Mouse (Mus musculus): ENCODE results near the gene Orai2. TPM values are rescaled to one million over a fixed set of nuclear protein-coding genes. Genes with fewer than 3 reads are reported as not detected.
"Not testable (repeated sequence)": the region's sequence is repeated elsewhere in the genome, so short reads cannot be mapped to it uniquely, and the experiment has no call there.

Gene Orai2
- polyA plus RNA-seq, 1 experiment from 2014 or later, result 12.0 TPM

DNA sequence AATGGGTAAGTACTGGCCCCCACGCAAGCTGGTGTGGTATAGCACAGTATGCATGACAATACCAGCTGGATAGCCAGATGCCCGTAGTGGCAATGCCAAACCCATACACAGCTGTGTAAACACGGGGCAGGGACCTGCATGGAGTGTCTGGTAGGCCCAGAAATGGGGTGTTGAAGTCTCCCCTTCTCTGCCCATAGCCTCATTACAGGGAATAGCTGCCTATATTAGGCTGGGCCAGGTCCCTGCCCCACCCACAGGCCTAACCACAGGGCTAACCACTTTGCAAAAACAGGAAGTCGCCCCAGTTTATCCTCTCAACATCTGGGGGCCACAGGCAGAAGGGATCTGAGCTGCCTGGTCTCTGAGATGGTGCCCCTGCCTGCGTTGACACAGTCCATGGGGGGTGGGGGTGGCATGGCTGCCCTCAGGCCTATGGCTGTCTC lies 21.4 kb downstream of the Orai2 start:
- not testable (repeated sequence) for H3K4me2 ChIP-seq (ENCODE audit: low read depth, low read length); H3K27ac ChIP-seq (replicated peaks; ENCODE audit: low read depth, low read length); ATAC-seq (ENCODE audit: low read depth); H3K9ac ChIP-seq (ENCODE audit: low read depth, low read length); H3K9me3 ChIP-seq (ENCODE audit: control insufficient read depth, low read length); H3K27me3 ChIP-seq (replicated peaks; ENCODE audit: control insufficient read depth, insufficient read depth, low read length); H3K4me3 ChIP-seq (ENCODE audit: low read depth, low read length); H3K36me3 ChIP-seq (ENCODE audit: control insufficient read depth, insufficient read depth, low read length); DNase-seq (ENCODE audit: low spot score); H3K4me1 ChIP-seq (ENCODE audit: control insufficient read depth, insufficient read depth, low read length)
- WGBS, result 65% methylated on average over 5 of the region's 5 CpGs

DNA sequence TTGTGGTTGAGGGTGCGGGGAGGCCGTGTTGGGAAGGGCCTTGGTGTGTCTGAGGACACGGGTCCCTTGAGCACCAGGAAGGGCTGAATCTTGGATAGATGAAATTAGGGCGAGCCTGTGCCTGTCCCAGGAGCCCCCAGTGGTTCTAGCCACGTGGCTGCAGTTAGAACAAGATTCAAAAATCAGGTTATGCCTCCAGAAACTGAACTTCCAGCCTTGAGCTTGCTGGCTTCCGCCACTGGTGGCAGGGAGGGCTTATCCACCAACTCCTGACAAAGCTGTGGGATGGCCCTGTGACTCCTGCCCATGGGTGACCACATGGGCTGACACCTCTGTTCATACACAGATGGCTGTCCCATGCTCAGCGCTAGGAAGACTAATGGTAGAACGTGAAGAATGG lies 22.8 kb downstream of the Orai2 start:
- Histone ChIP-seq H3K4me3 (ENCODE audit: low read depth, low read length) (no peak overlapping the region), H3K4me1 (ENCODE audit: control insufficient read depth, insufficient read depth, low read length) (no peaks in the 10 kb centered on the region; the same call in 1 of the 2 replicates), H3K9ac (ENCODE audit: low read depth, low read length) (no peak overlapping the region), H3K4me2 (ENCODE audit: low read depth, low read length) (no peak overlapping the region), H3K27me3 (replicated peaks; ENCODE audit: control insufficient read depth, insufficient read depth, low read length) (no peaks in the 10 kb centered on the region), H3K36me3 (ENCODE audit: control insufficient read depth, insufficient read depth, low read length) (no peaks in the 10 kb centered on the region), H3K27ac (replicated peaks; ENCODE audit: low read depth, low read length) (no peak overlapping the region), H3K9me3 (ENCODE audit: control insufficient read depth, low read length) (0 out of 2 replicates have a peak, but pooled peaks cover 3% of the 10 kb centered on the region)
- no peak for ATAC-seq (ENCODE audit: low read depth)
- 67% methylated on average over 8 of the region's 8 CpGs for WGBS
- no peak for DNase-seq (ENCODE audit: low spot score)

DNA sequence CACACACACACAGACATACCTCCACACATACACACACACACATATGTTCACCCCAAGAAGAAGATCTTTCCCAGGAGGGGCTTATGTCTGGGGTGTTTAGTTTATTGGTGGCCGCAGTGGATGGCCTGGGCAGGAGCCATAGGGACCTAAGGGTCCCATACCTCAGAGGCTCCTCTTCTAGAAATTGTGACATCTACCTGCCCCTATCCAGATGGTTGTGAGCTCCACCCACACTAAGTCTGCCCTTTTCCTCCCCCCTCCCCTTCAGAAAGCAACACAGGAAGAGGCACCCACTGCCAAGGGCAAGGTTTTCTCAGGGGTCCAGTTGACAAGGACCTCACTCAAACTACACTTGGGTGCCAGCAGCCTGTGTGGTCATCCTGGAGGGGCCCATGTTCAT lies 23.6 kb downstream of the Orai2 start:
- H3K9ac ChIP-seq (ENCODE audit: low read depth, low read length), result no peak overlapping the region

DNA sequence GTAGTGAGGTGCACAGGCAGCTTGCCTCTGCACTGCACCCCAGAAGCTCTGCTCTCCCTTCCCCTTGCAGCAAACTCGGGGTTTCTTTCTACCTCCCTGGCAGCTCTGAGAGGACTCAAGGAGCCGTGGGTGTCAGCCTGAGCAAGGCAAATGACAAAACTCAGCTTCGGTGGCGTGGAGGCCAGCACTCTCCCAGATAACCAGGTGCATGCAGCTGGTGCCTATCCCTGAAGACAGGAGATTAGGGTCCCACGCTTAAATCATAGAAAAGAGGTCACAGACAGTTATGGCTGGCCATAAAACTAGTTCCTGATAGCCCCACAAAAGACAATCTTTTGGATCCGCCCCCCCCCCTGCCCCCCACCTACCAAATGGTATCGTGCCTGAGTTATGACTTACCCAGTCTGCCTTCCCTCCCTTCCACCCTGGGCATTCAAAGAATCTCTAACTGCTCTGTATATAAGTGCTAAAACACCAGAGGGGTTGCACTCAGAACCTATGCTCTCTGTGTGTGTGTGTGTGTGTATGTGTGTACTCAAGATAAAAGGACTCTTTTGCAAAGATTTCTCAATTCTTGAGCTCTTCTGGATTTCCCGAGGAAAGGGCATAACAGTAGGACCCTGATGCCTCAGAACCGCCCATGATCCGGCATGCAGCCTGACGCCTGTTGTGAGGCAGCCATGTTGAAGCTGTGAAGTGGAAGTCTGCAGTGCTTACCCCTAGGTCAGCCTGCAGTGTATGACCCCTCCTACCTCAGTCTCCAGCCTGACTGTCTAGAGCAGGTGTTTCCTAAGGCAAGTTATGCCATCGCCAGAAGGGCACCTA lies 25.7 kb downstream of the Orai2 start:
- ATAC-seq (ENCODE audit: low read depth) (no peak), DNase-seq (ENCODE audit: low spot score) (no peak)
- 64% methylated on average over 12 of the region's 12 CpGs for WGBS
- Histone ChIP-seq H3K4me1 (ENCODE audit: control insufficient read depth, insufficient read depth, low read length) (no peaks in the 10 kb centered on the region; the same call in 1 of the 2 replicates), H3K9ac (ENCODE audit: low read depth, low read length) (no peak overlapping the region), H3K9me3 (ENCODE audit: control insufficient read depth, low read length) (0 out of 2 replicates have a peak, but pooled peaks cover 3% of the 10 kb centered on the region), H3K27ac (replicated peaks; ENCODE audit: low read depth, low read length) (no peak overlapping the region), H3K27me3 (replicated peaks; ENCODE audit: control insufficient read depth, insufficient read depth, low read length) (no peaks in the 10 kb centered on the region), H3K4me2 (ENCODE audit: low read depth, low read length) (no peak overlapping the region), H3K36me3 (ENCODE audit: control insufficient read depth, insufficient read depth, low read length) (peaks cover 23% of the 10 kb centered on the region), H3K4me3 (ENCODE audit: low read depth, low read length) (no peak overlapping the region)

More for the DNA sequence above, 23.6 kb downstream of the Orai2 start:
- Histone ChIP-seq H3K27ac (replicated peaks; ENCODE audit: low read depth, low read length) (no peak overlapping the region), H3K4me3 (ENCODE audit: low read depth, low read length) (no peak overlapping the region), H3K27me3 (replicated peaks; ENCODE audit: control insufficient read depth, insufficient read depth, low read length) (no peaks in the 10 kb centered on the region), H3K9me3 (ENCODE audit: control insufficient read depth, low read length) (0 out of 2 replicates have a peak, but pooled peaks cover 3% of the 10 kb centered on the region), H3K36me3 (ENCODE audit: control insufficient read depth, insufficient read depth, low read length) (peaks cover 4% of the 10 kb centered on the region; the same call in 1 of the 2 replicates), H3K4me2 (ENCODE audit: low read depth, low read length) (no peak overlapping the region), H3K4me1 (ENCODE audit: control insufficient read depth, insufficient read depth, low read length) (no peaks in the 10 kb centered on the region; the same call in 1 of the 2 replicates)
- DNase-seq (ENCODE audit: low spot score), result no peak
- no peak for ATAC-seq (ENCODE audit: low read depth)
- WGBS, result 80% methylated on average over 1 of the region's 1 CpGs

DNA sequence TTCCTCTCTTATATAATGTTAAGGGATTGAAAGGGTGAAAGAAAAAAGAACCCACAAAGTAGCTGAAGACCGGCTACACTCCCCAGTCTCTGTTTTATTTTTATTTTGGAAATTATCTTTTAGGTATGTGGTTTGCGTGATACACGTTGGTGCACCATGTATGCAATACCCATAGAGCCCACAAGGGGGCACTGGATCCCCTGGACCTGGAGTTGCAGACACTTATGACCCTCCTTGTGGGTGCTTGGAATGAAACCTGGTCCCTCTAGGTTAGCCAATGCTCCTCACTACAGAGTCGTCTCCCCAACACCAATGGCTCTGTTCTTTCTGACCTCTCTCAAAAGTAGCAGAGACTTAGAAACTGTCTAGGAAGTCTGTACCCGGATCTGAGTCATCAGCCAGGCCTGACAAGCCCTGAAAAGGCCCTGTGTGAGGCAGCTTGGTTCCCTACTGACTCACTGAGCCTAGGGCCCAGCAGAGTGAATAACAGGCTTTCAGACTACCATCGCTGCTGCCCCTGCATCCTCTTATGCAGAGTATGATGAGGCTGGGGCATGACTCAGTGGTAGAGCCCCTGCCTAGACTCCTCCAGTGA lies 27.3 kb downstream of the Orai2 start:
- Histone ChIP-seq H3K27ac (replicated peaks; ENCODE audit: low read depth, low read length) (no peak overlapping the region), H3K9me3 (ENCODE audit: control insufficient read depth, low read length) (0 out of 2 replicates have a peak, but pooled peaks cover 3% of the 10 kb centered on the region), H3K27me3 (replicated peaks; ENCODE audit: control insufficient read depth, insufficient read depth, low read length) (no peaks in the 10 kb centered on the region), H3K36me3 (ENCODE audit: control insufficient read depth, insufficient read depth, low read length) (peaks cover 34% of the 10 kb centered on the region), H3K4me2 (ENCODE audit: low read depth, low read length) (no peak overlapping the region), H3K9ac (ENCODE audit: low read depth, low read length) (no peak overlapping the region), H3K4me3 (ENCODE audit: low read depth, low read length) (no peak overlapping the region), H3K4me1 (ENCODE audit: control insufficient read depth, insufficient read depth, low read length) (no peaks in the 10 kb centered on the region; the same call in 1 of the 2 replicates)
- WGBS, result 91% methylated on average over 6 of the region's 6 CpGs
- ATAC-seq (ENCODE audit: low read depth), result no peak
- no peak for DNase-seq (ENCODE audit: low spot score)

DNA sequence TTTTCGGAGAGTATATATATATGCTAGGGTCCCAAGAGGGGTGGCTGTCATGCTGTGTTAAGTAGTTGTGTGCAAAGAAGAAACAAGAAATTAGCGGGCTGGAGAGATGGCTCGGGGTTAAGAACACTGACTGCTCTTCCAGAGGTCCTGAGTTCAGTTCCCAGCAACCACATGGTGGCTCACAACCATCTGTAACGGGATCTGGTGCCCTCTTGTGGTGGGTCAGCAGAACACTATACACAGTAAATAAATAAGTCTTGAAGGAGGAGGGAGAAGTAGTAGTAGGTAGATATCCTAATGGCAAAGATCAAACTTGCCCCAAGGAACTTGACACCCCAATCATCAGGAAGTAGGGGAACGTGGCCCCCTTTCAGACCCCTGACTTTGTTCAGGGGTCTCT lies 27.8 kb downstream of the Orai2 start:
- H3K9me3 ChIP-seq (ENCODE audit: control insufficient read depth, low read length), result 0 out of 2 replicates have a peak, but pooled peaks cover 3% of the 10 kb centered on the region
- H3K27me3 ChIP-seq (replicated peaks; ENCODE audit: control insufficient read depth, insufficient read depth, low read length), result no peaks in the 10 kb centered on the region
- peaks cover 34% of the 10 kb centered on the region for H3K36me3 ChIP-seq (ENCODE audit: control insufficient read depth, insufficient read depth, low read length)
- H3K4me2 ChIP-seq (ENCODE audit: low read depth, low read length), result no peak overlapping the region
- H3K4me3 ChIP-seq (ENCODE audit: low read depth, low read length), result no peak overlapping the region
- DNase-seq (ENCODE audit: low spot score), result no peak
- H3K9ac ChIP-seq (ENCODE audit: low read depth, low read length), result no peak overlapping the region
- no peak for ATAC-seq (ENCODE audit: low read depth)
- 87% methylated on average over 5 of the region's 5 CpGs for WGBS
- H3K4me1 ChIP-seq (ENCODE audit: control insufficient read depth, insufficient read depth, low read length), result no peaks in the 10 kb centered on the region; the same call in 1 of the 2 replicates
- H3K27ac ChIP-seq (replicated peaks; ENCODE audit: low read depth, low read length), result no peak overlapping the region

DNA sequence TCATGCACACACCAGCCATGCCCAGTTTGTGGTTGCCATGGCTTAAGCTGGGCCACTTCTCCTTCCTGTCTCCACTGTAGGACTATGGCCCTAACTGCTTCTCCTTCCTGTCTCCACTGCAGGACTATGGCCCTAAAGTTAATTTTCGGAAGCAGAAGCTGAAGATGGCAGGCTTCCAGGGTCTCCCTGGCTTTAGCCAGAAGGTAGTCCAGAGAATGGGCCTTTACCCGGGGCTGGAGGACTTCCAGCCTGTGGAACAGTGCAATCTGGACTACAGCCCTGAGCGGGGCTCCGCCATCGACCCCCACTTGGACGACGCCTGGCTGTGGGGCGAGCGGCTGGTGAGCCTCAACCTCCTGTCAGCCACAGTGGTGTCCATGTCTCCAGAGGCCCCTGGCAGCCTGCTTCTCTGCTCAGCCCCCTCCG lies 30.4 kb downstream of the Orai2 start:
- WGBS, result 90% methylated on average over 10 of the region's 10 CpGs
- ATAC-seq (ENCODE audit: low read depth) (no peak), DNase-seq (ENCODE audit: low spot score) (no peak)
- H3K4me2 ChIP-seq (ENCODE audit: low read depth, low read length), result no peak overlapping the region
- peaks cover 7% of the 10 kb centered on the region for H3K4me1 ChIP-seq (ENCODE audit: control insufficient read depth, insufficient read depth, low read length)
- no peaks in the 10 kb centered on the region for H3K27me3 ChIP-seq (replicated peaks; ENCODE audit: control insufficient read depth, insufficient read depth, low read length)
- no peak overlapping the region for H3K9ac ChIP-seq (ENCODE audit: low read depth, low read length)
- H3K27ac ChIP-seq (replicated peaks; ENCODE audit: low read depth, low read length), result no peak overlapping the region
- peaks cover 34% of the 10 kb centered on the region for H3K36me3 ChIP-seq (ENCODE audit: control insufficient read depth, insufficient read depth, low read length)
- H3K4me3 ChIP-seq (ENCODE audit: low read depth, low read length), result no peak overlapping the region
- 0 out of 2 replicates have a peak, but pooled peaks cover 3% of the 10 kb centered on the region for H3K9me3 ChIP-seq (ENCODE audit: control insufficient read depth, low read length)

DNA sequence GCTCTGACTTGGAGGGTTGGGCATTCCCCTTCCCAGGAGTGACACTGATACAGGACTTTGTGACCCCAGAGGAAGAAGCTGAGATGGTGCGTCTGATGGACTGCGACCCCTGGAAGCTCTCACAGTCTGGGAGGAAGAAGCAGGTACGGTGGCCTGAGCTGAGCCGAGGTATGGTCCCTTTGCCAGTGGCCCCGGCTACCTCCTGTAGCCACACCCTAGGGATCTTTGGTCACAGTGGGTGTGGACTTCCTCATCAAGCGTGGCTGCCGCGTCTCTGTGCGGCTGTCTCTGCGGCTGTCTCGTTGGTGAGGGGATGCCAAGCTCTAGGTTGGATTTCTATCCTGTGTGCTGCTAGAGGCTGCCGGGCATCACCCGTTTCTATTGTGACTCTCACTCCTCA lies 31.1 kb downstream of the Orai2 start:
- H3K27ac ChIP-seq (replicated peaks; ENCODE audit: low read depth, low read length), result no peak overlapping the region
- H3K9ac ChIP-seq (ENCODE audit: low read depth, low read length), result no peak overlapping the region
- peaks cover 34% of the 10 kb centered on the region for H3K36me3 ChIP-seq (ENCODE audit: control insufficient read depth, insufficient read depth, low read length)
- no peak overlapping the region for H3K4me3 ChIP-seq (ENCODE audit: low read depth, low read length)
- 95% methylated on average over 13 of the region's 13 CpGs for WGBS
- no peaks in the 10 kb centered on the region for H3K27me3 ChIP-seq (replicated peaks; ENCODE audit: control insufficient read depth, insufficient read depth, low read length)
- ATAC-seq (ENCODE audit: low read depth) (no peak), DNase-seq (ENCODE audit: low spot score) (no peak)
- H3K4me1 ChIP-seq (ENCODE audit: control insufficient read depth, insufficient read depth, low read length), result peaks cover 11% of the 10 kb centered on the region
- H3K9me3 ChIP-seq (ENCODE audit: control insufficient read depth, low read length), result 0 out of 2 replicates have a peak, but pooled peaks cover 3% of the 10 kb centered on the region
- no peak overlapping the region for H3K4me2 ChIP-seq (ENCODE audit: low read depth, low read length)
